Mouse (Mus musculus) MEL (cell line): ENCODE data around the gene Hcfc2. TPM values are rescaled to one million over a fixed set of nuclear protein-coding genes. Genes with fewer than 3 reads are reported as not detected.

ENCODE experiments used
- DNase-seq: peaks from one replicate; pipeline ENCODE4 v3.0.0; 2011; ENCODE audit warnings: low read depth, low spot score
- H3K27ac ChIP-seq: 2 replicates; pipeline ENCODE4 v1.5.1; 2012; ENCODE audit warnings: low read depth, mild to moderate bottlenecking, control low read depth, low read length, moderate library complexity; ENCODE audit not compliant: control insufficient read depth
- H3K27me3 ChIP-seq, 2 experiments: fragments of 150-350 bp in 1 of 2; sonication (generic) in 1 of 2; 2 replicates each; pipeline ENCODE4 v1.6.1; 2012; ENCODE audit warnings: low read length in 2 of 2, mild to moderate bottlenecking in 2 of 2, improper control_type of control experiment in 1 of 2, moderate library complexity in 1 of 2; ENCODE audit not compliant: insufficient read depth in 2 of 2, control insufficient read depth in 1 of 2
- H3K36me3 ChIP-seq, 2 experiments: 2 replicates each; pipeline ENCODE4 v1.6.1; 2012 to 2014; ENCODE audit warnings: low read length in 2 of 2, improper control_type of control experiment in 1 of 2, inconsistent platforms in 1 of 2, mild to moderate bottlenecking in 1 of 2; ENCODE audit not compliant: insufficient read depth in 2 of 2, control insufficient read depth in 1 of 2
- H3K4me1 ChIP-seq, 2 experiments: fragments of 150-350 bp in 1 of 2; sonication (generic) in 1 of 2; 2 replicates each; pipeline ENCODE4 v1.6.1; 2012; ENCODE audit warnings: low read length in 2 of 2, improper control_type of control experiment in 1 of 2, mild to moderate bottlenecking in 1 of 2; ENCODE audit not compliant: insufficient read depth in 2 of 2, control insufficient read depth in 1 of 2
- H3K4me3 ChIP-seq, 2 experiments: fragments of 150-350 bp in 1 of 2; sonication (generic) in 1 of 2; 2 replicates each; pipeline ENCODE4 v1.5.1; 2012; ENCODE audit warnings: low read depth in 2 of 2, low read length in 2 of 2, mild to moderate bottlenecking in 2 of 2, moderate library complexity in 2 of 2, control low read depth in 1 of 2, improper control_type of control experiment in 1 of 2; ENCODE audit not compliant: control insufficient read depth in 1 of 2, insufficient read depth in 1 of 2
- H3K79me2 ChIP-seq: 2 replicates; pipeline ENCODE4 v1.6.1; 2012; ENCODE audit warnings: mild to moderate bottlenecking, low read length, moderate library complexity; ENCODE audit not compliant: control insufficient read depth, poor library complexity, insufficient read depth
- H3K9ac ChIP-seq: 2 replicates; pipeline ENCODE4 v1.6.1; 2012; ENCODE audit warnings: low read depth, mild to moderate bottlenecking, control low read depth, low read length, moderate library complexity; ENCODE audit not compliant: control insufficient read depth, poor library complexity, severe bottlenecking
- H3K9me3 ChIP-seq: fragments of 150-350 bp; sonication (generic); replicated peaks from 2 replicates; pipeline ENCODE4 v1.6.1; 2012; ENCODE audit warnings: mild to moderate bottlenecking, low read length, improper control_type of control experiment, moderate library complexity; ENCODE audit not compliant: insufficient read depth
- BHLHE40 ChIP-seq: IDR thresholded peaks from 2 replicates; pipeline ENCODE4 v1.6.1; 2012; ENCODE audit warnings: low read depth, mild to moderate bottlenecking, inconsistent platforms, low read length, improper control_type of control experiment, borderline replicate concordance
- E2F4 ChIP-seq: IDR thresholded peaks from 2 replicates; pipeline ENCODE4 v1.6.1; 2011; ENCODE audit warnings: low read depth, low read length, improper control_type of control experiment, borderline replicate concordance
- EP300 ChIP-seq, 2 experiments: IDR thresholded peaks; 2 replicates each; pipeline ENCODE4 v1.6.1; 2011; ENCODE audit warnings: improper control_type of control experiment in 2 of 2, low read length in 2 of 2, low read depth in 1 of 2, mild to moderate bottlenecking in 1 of 2
- ETS1 ChIP-seq: IDR thresholded peaks from 2 replicates; pipeline ENCODE4 v1.6.1; 2012; ENCODE audit warnings: low read depth, mild to moderate bottlenecking, inconsistent platforms, low read length, improper control_type of control experiment, moderate library complexity
- GATA1 ChIP-seq: IDR thresholded peaks from 2 replicates; pipeline ENCODE4 v1.6.1; 2011; ENCODE audit warnings: low read depth, low read length, improper control_type of control experiment
- JUND ChIP-seq: IDR thresholded peaks from 2 replicates; pipeline ENCODE4 v1.6.1; 2011; ENCODE audit warnings: low read depth, mild to moderate bottlenecking, improper control_type of control experiment, low read length
- MAX ChIP-seq: IDR thresholded peaks from 2 replicates; pipeline ENCODE4 v1.6.1; 2011; ENCODE audit warnings: low read length, improper control_type of control experiment
- MEF2A ChIP-seq: IDR thresholded peaks from 2 replicates; pipeline ENCODE4 v1.6.1; 2014; ENCODE audit warnings: low read depth, mild to moderate bottlenecking, inconsistent platforms, low read length, improper control_type of control experiment; ENCODE audit not compliant: poor library complexity, insufficient replicate concordance, severe bottlenecking; ENCODE audit errors: extremely low read depth
- NRF1 ChIP-seq: IDR thresholded peaks from 2 replicates; pipeline ENCODE4 v1.6.1; 2014; ENCODE audit warnings: low read depth, mild to moderate bottlenecking, inconsistent platforms, low read length, improper control_type of control experiment, moderate library complexity; ENCODE audit not compliant: poor library complexity, insufficient read depth, severe bottlenecking
- POLR2AphosphoS2 ChIP-seq: IDR thresholded peaks from 2 replicates; pipeline ENCODE4 v1.6.1; 2011; ENCODE audit warnings: low read length, improper control_type of control experiment
- RAD21 ChIP-seq: IDR thresholded peaks from 2 replicates; pipeline ENCODE4 v1.6.1; 2011; ENCODE audit warnings: mild to moderate bottlenecking, low read depth, low read length, improper control_type of control experiment
- TAL1 ChIP-seq: IDR thresholded peaks from 2 replicates; pipeline ENCODE4 v1.6.1; 2012; ENCODE audit warnings: mild to moderate bottlenecking, inconsistent platforms, low read length, moderate library complexity, mixed read lengths
- TBP ChIP-seq: IDR thresholded peaks from 2 replicates; pipeline ENCODE4 v1.8.0; 2011; ENCODE audit warnings: low read depth, low read length, improper control_type of control experiment
- TCF12 ChIP-seq: IDR thresholded peaks from 2 replicates; pipeline ENCODE4 v1.6.1; 2014; ENCODE audit warnings: low read depth, mild to moderate bottlenecking, inconsistent platforms, low read length, improper control_type of control experiment, moderate library complexity
- ZKSCAN1 ChIP-seq: IDR thresholded peaks from 2 replicates; pipeline ENCODE4 v1.6.1; 2012; ENCODE audit warnings: low read depth, mild to moderate bottlenecking, inconsistent platforms, low read length, improper control_type of control experiment, moderate library complexity
- ZMIZ1 ChIP-seq: IDR thresholded peaks from 2 replicates; pipeline ENCODE4 v1.6.1; 2012; ENCODE audit warnings: low read depth, mild to moderate bottlenecking, inconsistent platforms, low read length, improper control_type of control experiment, moderate library complexity
- polyA plus RNA-seq, 2 experiments: library from polyadenylated mRNA; stranded (reverse) in 1 of 2; unstranded in 1 of 2; fragments of >175 nt in 1 of 2; fragments of >200 nt in 1 of 2; gene quantifications; 2 replicates each; pipeline versions ENCODE4 v1.2.1 to v1.2.4; 2012; ENCODE audit warnings: low replicate concordance in 2 of 2, low read depth in 1 of 2; ENCODE audit not compliant: insufficient read length in 2 of 2, insufficient read depth in 1 of 2, missing spikeins in 1 of 2
- total RNA-seq: library from RNA; depleted of rRNA; stranded (reverse); fragments of 300-350 nt; gene quantifications from 2 replicates; pipeline ENCODE4 v1.2.3, GENCODE M21; 2012

Gene Hcfc2
- total and polyA plus RNA-seq, 3 experiments = 20.9 to 21.0 TPM; not detected in 1

DNA sequence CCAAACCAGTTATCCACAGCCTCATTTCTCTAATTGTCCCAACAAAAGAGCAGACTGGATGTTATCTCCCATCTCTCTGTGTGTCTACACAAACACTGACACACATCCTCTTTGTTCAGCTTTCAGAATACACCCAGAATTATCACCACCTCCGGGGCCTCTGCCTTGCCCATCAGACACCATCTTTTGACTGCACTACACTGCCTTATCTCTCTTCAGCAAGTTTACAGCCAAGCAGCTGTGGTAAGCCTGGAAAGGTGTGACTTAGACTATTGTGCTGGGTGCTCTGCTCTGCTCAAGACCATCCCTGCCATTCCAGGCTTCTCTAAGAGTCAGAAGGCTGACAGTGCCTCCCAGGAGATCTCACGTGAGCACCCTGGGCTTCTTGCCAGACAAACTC lies 10.5 kb upstream of the Hcfc2 start:
- peak overlapping the region; percentile 73 for H3K27ac ChIP-seq
- no peaks in the 10 kb centered on the region for H3K36me3 ChIP-seq
- peak; percentile 84 for DNase-seq
- H3K27me3 ChIP-seq = no peaks in the 10 kb centered on the region
- H3K4me3 ChIP-seq = no peak overlapping the region
- TF ChIP-seq BHLHE40 = peak; percentile 53; the same call in 1 of the 2 replicates
- TF ChIP-seq ETS1 = peak; percentile 64; the same call in 1 of the 2 replicates
- TF ChIP-seq ZMIZ1 = no peak
- no peak for TF ChIP-seq MEF2A
- peak; percentile 76 for TF ChIP-seq TCF12
- no peak for TF ChIP-seq RAD21
- peak; percentile 83 for TF ChIP-seq GATA1
- no peak for TF ChIP-seq E2F4
- no peak for TF ChIP-seq POLR2AphosphoS2
- TF ChIP-seq ZKSCAN1 = no peak
- TF ChIP-seq MAX = no peak
- TF ChIP-seq NRF1 = no peak
- peak; percentile 53 to 71 for TF ChIP-seq EP300 (IDR thresholded peaks at IDR 0.05; ENCODE audit: low read depth in 1 of 2, low read length in 2 of 2)
- peak; percentile 81 for TF ChIP-seq TAL1
- no peaks in the 10 kb centered on the region for H3K79me2 ChIP-seq
- no peak overlapping the region for H3K9ac ChIP-seq
- H3K9me3 ChIP-seq = no peaks in the 10 kb centered on the region
- peaks cover 0 to 10% of the 10 kb centered on the region in 2 experiments; a peak in 1 of 4 replicates for H3K4me1 ChIP-seq

- TF ChIP-seq TBP (no peak), JUND (no peak), NRF1 (no peak), E2F4 (no peak)
- Histone ChIP-seq H3K79me2 (no peaks in the 10 kb centered on the region), H3K27me3 (no peaks in the 10 kb centered on the region), H3K4me1 (peaks cover 0 to 13% of the 10 kb centered on the region in 2 experiments; a peak in 2 of 4 replicates), H3K4me3 (no peak overlapping the region), H3K27ac (no peak overlapping the region), H3K9me3 (no peaks in the 10 kb centered on the region), H3K9ac (no peak overlapping the region), H3K36me3 (peaks cover 0 to 5% of the 10 kb centered on the region in 2 experiments; a peak in 2 of 4 replicates)
- peak; percentile 14 for DNase-seq
Observed at GRCm38 (mm10) chr10:82689681-82690211, 6.2 kb upstream of the Hcfc2 start.
